Mouse (Mus musculus): ENCODE data around the gene Calm2.

Gene Calm2

DNA sequence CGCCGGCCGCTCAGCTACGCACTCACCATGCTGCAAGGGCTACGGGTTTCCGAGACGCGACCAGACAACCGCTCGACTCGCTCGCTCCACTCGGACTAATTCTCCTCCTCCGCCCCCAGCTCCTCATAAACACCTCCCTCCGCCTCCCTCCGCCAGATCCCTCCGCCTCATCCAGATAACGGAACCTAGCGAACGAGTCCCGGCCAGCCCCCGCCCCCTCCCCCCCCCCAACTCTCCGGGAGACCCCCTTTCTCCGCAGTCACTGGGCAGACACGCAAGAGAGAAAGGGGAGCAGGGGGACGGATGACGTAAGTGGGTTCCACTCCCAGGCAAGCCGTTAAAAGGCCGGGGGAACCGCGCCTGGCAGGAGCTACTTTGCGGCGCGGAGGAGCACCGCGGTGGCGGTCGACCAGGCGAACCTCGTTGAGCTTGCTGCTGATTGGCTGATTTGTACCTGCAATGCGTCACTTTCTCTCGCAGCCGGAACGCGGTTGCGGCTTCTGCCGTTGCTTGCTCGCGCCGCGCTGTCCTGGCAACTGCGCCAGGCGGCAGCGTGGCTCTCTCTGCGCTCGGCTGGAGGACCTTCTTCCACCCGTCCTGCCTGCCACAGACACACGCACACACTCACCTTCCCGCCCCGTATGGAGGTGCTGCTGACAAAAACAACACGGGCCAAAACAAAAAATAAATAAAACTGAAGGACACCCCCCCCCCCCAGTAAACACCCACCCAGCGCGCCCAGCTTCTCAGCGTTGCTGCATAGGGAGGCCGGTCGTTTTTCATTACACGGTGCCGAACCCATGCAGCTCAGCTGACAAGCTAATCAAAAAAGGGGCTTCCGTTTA is at the start of gene Calm2:
TSS of gene Calm2 (minus strand) at position 169 of the 845 bp plus-strand sequence.
- peak; percentile 96 to 97 for DNase-seq (ENCODE audit: low read depth in 1 of 2, low spot score in 2 of 2)

DNA sequence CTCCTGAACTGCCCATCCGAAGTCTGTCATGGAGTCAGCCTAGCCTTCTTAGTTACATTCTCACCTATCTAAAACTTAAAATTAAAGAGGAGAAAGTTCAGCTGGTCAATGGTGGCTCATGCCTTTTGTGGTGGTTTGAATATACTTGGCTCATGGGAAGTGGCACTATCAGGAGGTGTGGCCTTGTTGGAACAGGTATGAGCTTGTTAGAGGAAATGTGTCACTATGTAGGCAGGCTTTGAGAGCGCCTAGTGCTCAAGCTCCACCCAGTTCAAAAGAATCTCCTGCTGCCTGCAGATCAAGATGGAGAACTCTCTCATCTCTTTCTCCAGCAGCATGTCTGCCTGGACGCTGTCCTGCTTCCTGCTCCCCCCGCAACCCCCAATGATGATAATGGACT is 48.8 kb upstream of the Calm2 start:
- no peak for DNase-seq (ENCODE audit: low read depth in 1 of 2, low spot score in 2 of 2)

DNA sequence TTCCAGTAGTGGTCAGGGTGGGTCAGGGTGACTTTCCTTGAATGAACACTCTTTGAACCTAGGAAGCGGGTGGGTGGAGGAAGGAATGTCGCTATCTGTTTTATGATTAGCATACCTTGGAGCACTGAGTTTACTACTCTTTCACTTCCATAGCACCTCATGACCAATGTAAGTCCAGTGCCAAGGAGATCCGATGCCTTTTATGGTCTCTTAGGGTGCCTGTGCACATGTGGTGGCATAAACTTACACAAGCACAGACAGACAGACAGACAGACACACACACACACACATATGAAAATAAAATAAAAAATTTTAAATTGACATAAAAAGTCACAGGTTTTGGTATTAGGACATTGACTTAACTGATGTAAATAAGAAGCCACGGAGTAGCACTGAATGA is 47.6 kb upstream of the Calm2 start:
- no peak for DNase-seq (ENCODE audit: low read depth in 1 of 2, low spot score in 2 of 2)

DNA sequence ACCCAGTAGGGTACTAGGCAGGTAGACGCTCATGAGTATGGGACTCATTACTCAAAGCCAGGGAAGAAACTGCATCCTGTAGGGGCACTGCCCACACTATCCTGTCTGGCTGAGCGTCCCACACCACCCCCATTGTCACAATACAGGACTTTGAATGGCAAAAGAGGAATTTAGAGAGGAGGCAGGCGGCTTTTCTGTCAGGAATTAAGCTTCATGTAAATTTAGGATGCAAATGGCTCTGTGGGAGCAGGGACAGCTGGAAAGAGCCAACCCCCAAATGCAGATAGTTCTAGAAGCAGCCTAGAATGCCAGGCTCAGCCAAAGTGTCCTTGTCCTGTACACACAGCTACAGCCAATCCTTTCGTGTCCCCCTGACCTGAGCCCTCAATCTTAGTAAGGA is 45.6 kb upstream of the Calm2 start:
- no peak for DNase-seq (ENCODE audit: low read depth in 1 of 2, low spot score in 2 of 2)

DNA sequence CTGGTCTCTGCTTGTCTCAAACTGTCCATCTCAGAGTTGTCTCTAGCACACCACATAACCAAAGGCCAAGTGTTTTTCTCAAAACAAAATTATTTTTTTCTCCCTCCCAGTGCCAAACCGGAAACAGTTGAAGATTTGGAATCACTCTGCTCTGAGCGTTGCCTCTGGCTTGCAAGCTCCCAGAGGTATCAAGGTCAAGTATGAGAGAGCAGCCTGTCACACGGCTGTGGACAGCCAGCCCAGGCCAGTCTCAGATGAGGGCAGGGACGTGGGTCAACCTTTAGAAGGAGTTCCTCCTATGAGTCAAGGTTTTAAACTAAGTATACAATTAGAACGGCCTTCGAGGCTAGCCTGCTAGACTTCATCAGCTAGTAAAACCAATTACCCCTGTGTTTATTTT is 43.6 kb upstream of the Calm2 start:
- no peak for DNase-seq (ENCODE audit: low read depth in 1 of 2, low spot score in 2 of 2)

DNA sequence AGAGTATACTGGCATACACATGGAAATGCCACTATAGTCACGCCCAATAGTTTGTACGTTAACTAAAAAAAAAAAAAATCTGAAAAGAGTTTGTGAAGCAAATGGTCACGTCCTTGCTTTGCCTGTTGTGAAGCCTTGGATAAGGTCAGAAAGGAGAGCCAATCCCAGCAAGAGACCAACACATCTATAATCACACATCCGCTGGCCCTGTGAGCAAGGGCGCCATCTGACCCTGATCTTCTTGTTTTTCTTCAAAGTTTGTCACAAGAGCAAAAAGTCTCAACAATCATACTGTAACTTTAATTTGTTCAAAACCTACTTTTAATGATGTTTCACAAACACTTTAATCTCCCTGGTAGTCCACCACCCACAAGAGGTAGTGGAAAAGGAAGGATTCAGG is 39.0 kb upstream of the Calm2 start:
- DNase-seq (ENCODE audit: low read depth in 1 of 2, low spot score in 2 of 2) = no peak

DNA sequence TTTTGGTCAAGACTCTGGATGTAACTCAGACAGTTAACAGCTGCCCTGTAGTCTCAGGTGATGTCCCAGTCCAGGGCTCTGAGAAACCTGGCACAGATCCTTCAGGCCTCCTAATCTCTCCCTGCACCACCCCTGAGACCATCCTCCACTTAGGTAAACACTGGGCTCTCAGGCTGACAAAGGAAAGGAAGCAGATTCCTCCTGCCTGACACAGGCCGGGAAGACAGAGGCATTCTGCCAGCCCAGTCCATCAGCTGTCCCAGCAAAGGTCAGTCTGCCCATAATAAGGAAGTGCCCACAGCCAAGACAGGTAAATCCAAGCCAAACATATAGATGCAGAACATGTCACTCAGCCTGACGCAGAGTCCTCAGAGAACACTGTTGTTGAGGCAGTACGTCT is 36.1 kb upstream of the Calm2 start:
- no peak for DNase-seq (ENCODE audit: low read depth in 1 of 2, low spot score in 2 of 2)

DNA sequence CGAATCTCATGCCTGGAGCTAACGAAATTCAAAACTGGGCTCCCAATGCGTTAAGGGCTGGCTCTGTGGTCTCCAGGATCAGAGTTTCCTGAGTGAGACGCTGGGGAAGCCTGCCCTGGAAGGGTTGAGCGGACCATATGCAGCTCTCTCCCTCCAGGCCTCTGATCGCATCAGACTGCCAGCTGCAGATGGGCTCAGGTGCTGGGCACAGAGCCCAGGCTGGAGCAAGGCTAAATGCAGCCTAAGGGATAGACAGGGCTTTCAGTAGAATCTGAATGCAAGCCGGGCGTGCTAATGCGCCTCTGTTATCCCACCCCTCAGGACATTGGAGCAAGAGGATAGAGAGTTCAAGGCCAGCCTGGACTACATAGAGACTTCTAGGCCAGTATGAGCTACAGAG is 31.8 kb upstream of the Calm2 start:
- DNase-seq (ENCODE audit: low read depth in 1 of 2, low spot score in 2 of 2) = no peak

DNA sequence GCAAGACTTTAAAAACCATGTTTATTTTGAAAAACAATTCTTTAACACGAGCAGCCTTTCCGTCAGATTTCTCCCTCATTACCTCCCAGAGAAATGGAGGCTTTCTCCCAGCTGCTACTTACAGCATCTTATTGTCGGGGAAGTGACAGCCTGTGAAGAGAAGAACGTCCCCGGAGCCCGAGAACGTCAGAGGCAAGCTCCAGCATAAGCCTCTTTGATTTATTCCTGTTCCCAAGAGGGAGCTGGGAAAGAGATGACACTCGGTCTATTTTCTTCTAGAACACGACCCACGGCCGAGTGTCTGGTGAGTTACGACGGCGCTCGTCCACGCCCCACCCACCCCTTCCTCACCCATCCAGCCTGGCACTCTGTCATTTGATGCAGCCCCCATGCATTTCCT is 30.9 kb upstream of the Calm2 start:
- no peak for DNase-seq (ENCODE audit: low read depth in 1 of 2, low spot score in 2 of 2)

DNA sequence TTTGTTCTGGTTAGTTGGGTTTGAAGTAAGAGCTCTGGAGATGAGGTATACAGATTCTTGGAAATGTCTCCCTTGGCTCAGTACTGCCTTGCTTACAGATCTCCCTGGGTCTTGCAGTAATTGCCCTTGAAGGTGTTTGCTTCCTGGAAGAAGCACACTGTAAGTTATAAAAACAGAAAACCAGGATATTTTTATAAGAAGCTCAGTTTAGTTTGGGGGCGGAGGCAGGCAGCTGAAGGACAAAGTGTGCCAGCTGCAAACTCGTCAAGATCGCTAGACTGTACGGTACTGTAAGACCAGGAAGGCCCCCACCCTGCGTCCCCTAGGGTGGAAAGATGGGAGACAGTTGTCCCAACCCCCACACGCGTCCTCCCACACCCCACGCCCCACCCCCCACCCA is 28.6 kb upstream of the Calm2 start:
- no peak for DNase-seq (ENCODE audit: low read depth in 1 of 2, low spot score in 2 of 2)

DNA sequence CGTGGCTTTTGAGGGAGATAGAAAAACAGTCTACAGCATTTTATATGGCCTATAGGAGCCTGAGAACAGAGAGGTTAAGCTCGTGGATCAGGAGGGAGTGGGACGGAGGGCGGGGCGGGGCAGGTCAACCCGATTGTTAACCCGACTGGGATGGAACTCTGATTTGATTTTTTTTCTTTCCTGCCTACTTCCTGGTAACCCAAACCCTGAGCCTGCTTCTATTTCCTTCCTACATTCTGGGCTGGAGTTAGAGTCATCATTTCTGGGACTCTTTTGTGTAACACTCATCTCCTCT is 27.7 kb upstream of the Calm2 start:
- DNase-seq (ENCODE audit: low read depth in 1 of 2, low spot score in 2 of 2) = no peak

DNA sequence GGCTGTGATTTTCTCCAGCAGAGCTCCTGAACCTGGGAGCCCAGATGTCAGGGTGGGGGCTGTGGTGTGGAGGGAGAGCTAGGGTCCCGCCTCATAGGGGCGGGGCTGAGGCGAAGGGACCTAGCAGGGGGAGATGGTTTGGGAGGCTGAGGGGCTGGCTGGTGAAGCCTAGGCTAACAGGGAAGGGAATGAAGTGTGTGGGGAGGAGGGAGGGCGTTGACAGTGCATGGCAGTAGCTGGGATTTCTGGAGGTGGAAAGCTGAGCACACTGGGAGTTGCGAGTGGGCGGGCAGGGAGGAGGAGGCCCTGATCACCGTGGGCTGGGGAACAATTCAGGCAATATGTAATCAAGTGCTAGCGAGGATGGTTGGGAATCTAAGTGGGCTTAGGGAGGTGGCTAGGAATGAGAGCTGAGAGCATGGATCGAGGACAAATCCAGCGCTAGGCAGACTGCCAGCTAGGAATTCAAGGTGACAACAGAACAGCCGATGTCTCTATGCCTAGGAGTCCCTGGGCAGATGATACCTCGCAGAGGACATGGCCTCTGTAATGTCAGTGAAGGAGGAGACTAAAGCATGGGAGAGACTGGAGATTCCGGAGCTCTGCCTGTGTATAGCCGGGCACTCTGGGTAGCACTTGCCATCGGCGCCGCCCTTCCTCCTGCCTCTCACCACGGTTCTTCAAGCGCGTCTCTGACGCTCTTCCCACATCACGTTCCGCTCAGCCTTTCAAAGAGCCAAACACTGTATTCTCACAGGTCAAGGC is 27.2 kb upstream of the Calm2 start:
- no peak for DNase-seq (ENCODE audit: low read depth in 1 of 2, low spot score in 2 of 2)

DNA sequence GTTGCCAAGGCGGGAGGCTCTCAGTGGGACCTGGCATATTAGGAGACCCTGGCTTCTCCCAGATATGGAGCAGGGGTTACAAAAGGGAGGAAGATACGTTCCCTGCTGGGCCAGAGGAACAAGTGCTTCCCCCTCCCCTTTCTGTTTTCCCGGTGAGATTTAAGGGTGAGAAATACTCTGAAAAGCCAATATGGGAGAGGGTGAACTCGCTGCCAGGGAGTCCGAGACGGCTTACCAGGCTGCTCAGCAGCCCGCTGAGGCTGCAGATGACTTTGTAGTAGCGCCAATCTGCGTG is 26.7 kb upstream of the Calm2 start:
- no peak for DNase-seq (ENCODE audit: low read depth in 1 of 2, low spot score in 2 of 2)

DNA sequence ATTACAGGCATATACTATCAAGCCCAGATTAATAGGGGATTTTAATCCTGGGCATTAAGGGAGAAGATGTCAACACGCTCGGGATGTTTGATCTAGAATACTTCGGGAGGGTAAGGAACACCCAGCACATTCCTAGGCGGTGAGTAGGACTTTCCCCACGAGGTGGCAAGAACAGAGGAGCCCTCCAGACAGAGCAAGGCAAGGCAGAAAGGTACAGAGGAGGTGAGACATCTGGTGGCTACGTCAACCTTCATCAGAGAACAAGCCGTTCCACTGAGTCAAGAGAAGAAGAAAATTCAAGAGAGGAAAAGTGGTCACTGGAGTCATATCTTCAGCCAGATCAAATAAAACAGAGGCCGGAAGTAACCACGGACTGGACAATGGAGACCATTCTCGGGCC is 26.1 kb upstream of the Calm2 start:
- DNase-seq (ENCODE audit: low read depth in 1 of 2, low spot score in 2 of 2) = no peak

DNA sequence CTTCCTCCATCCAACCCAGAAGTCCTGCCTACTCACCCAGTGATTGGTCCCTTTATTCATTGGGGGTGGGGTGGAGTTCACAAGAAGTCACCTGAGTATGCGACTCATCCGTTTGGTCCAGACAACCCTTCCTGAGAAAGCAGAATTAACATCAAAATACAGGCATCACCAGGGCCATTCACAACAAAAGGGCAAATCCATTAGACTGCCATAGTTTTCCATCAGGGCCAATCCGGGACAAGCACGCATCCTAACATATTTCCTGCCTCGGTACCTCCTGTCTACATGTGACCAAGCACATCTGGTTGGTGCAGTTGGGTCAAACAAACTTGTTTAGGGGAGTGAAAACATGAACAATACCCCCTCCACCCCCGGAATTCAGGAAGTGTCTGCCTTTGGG is 24.9 kb upstream of the Calm2 start:
- DNase-seq (ENCODE audit: low read depth in 1 of 2, low spot score in 2 of 2) = no peak

DNA sequence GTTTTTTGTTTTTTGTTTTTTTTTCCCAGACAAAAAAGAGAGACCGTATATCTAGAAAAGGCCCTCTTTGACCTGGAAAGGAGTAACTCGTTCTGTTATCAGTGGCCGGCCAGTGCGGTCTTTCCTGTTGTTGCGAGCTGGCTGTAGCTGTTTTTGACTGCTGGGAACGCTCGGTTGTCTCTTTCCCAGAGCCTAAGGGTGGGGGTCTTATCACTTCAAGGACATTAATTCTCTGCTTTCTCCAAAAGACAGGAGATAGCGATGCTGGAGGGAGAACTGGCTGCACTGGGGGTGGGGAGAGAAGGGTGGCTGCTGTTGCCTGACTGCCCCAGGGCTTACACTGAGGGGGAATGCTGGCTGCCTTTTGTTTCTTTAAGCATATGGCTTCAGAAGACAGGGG is 24.1 kb upstream of the Calm2 start:
- no peak for DNase-seq (ENCODE audit: low read depth in 1 of 2, low spot score in 2 of 2)

DNA sequence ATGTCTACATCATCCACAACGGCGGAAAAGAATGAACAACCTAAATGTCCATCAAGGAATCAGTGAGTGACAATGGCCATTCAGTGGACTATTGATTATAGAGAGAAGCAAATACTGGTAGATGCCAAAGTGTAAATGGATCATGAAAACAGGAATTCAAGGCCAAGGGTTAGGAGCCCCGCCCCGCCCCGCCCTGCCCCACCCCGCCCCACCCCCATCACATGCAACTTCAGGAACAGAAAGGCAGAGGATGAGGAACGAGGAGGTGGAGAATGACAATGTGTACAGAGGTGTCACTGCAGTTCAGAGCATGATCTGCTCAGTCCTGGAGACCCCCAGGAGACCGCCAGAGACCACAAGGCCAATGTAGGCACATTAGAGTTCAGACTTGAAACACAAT is 23.5 kb upstream of the Calm2 start:
- no peak for DNase-seq (ENCODE audit: low read depth in 1 of 2, low spot score in 2 of 2)

DNA sequence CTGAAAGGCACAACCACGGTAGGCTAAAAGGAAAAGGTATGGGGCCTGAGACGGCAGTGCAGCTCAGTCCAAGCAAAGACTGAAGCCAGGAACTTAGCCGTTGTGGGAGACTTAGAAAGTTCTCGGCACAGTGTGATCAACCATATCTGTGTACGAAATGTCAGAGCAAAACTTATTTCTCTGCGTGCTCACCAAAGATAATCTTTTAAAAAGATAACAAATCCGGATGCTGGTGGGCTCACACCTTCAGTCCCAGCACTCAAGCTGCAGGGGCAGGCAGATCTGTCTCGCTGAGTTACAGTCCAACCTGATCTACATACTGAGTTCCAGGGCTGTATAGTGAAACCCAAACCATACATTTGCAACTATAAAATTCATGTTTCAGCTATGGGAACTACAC is 22.7 kb upstream of the Calm2 start:
- no peak for DNase-seq (ENCODE audit: low read depth in 1 of 2, low spot score in 2 of 2)

DNA sequence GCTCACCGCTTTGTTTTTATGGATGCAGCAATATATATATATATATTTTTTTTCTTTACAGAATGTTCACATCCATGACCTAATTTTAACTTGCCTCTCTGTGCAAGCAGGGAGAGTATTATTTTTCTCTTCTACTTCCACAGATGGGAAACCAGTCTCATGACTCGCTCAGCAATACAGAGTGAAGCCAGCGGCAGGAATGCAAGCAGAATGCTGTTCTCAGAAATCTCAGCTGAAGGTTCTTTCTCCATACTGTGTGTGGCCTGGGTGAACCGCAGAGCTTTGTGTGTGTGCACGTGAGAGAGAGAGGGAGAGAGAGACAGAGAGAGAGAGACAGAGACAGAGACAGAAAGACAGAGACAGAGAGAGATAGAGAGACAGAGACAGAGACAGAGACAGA is 21.9 kb upstream of the Calm2 start:
- DNase-seq (ENCODE audit: low read depth in 1 of 2, low spot score in 2 of 2) = no peak

DNA sequence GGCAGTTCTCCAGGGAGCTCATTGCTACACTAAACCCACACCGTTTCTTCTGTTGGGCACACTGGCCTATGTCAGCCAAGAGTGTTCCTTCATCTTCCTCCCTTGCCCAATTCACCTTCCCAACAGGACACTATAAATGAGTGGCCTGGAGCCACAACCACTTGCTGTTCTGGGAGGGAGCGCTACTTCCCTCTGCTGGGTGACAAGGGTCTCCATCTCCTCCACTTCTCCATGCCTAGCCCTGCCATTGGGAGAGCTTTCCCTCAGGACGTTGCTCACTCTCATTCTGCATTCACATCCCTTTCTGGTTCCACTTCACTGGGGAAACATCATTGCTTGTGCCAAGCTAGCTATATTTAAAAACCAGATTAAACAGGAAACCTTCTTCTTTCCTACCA is 14.8 kb upstream of the Calm2 start:
- DNase-seq (ENCODE audit: low read depth in 1 of 2, low spot score in 2 of 2) = no peak

DNA sequence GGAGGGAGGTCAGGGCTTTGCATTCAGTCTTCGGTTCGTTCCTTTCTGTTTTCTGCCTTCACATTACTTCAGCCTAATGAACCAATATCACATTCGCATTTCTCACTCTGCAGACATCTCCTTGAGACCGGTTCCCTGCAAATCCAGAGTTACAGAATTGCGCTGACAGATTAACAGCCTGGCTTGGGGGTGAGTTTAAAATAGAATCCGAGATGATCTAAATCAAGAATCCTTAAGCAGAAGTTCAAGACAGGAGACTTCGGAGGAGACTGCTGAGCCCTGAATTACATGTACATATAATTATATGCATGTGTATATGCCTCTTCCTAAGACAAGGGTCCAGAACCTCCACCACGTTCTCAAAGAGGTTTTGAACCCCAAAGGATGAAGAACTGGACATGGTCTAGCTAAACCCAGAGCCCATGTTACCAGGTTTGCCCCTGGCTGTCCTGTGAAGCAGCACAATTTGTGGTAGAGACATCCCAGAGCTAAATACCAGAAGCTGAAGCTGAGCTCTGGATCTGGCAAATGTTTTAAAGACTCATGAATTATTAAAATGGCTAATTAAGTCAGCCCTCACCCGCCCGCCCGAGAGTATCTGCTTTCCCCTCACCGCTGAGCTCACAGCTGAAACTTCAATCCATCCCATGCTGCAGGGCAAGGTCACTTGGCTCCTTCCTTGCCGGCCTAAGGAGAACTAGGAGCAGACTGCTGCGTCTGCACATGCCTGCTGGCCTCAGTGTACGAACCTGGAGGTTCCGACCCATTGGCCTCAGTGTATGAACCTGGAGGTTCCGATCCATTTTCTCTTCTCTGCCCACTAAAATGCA is 14.1 kb upstream of the Calm2 start:
- no peak for DNase-seq (ENCODE audit: low read depth in 1 of 2, low spot score in 2 of 2)

All from monocyte, adult 2 months (primary cell).